In genomic region chr19:15502315-15502984, GRCm38 (mm10) we compare ENCODE assay signal across 28 mouse cellular contexts.
DNase-seq lines count a peak whose midpoint lies in the region; ATAC-seq lines count a peak whose summit lies in the region.
"Had no signal": no experiment of that assay in that cellular context is flagged by ENCODE, and none has a peak within 500 bp of the region (broad histone marks: within the 10 kb centered on the region; RNA-seq: fewer than 3 reads in every experiment).

No protein-coding gene starts in this region.

- H3K27me3 ChIP-seq in hindbrain, embryonic 14.5 days (ENCODE audit: control insufficient read depth, insufficient read depth, low read length): no peaks in the 10 kb centered on the region
- H3K27me3 ChIP-seq in hindbrain, embryonic 11.5 days (ENCODE audit: control insufficient read depth, insufficient read depth, low read length): no peaks in the 10 kb centered on the region
- peaks cover 17% of the 10 kb centered on the region for H3K27me3 ChIP-seq in forebrain, embryonic 14.5 days (replicated peaks; ENCODE audit: control insufficient read depth, insufficient read depth, low read length)
- H3K27me3 ChIP-seq: embryonic facial prominence, embryonic 12.5 days; intestine, embryonic 15.5 days; limb, embryonic 15.5 days; megakaryocyte, embryonic 14.5 days had no signal

- H3K9me3 ChIP-seq in hindbrain, embryonic 14.5 days (ENCODE audit: control insufficient read depth, low read length): no peaks in the 10 kb centered on the region
- no peaks in the 10 kb centered on the region for H3K9me3 ChIP-seq in hindbrain, embryonic 11.5 days (ENCODE audit: control insufficient read depth, low read length)
- no peaks in the 10 kb centered on the region for H3K9me3 ChIP-seq in forebrain, embryonic 14.5 days (replicated peaks; ENCODE audit: control insufficient read depth, low read length)
- H3K9me3 ChIP-seq: embryonic facial prominence, embryonic 12.5 days; intestine, embryonic 15.5 days; limb, embryonic 15.5 days; megakaryocyte, embryonic 14.5 days had no signal

- DNase-seq in hindbrain, embryonic 14.5 days (ENCODE audit: low spot score): peak; percentile 36
- no peak for DNase-seq in hindbrain, embryonic 11.5 days (ENCODE audit: low spot score)
- DNase-seq in forebrain, embryonic 14.5 days (ENCODE audit: low spot score): peak; percentile 79
- DNase-seq in forelimb bud, embryonic 11.5 days (ENCODE audit: low read depth, low spot score): peak; percentile 19
- peak; percentile 77 for DNase-seq in retina, postnatal 1 day
- DNase-seq in adrenal gland, postnatal 36 days: no peak
- no peak for DNase-seq in adrenal gland, adult 18-20 months (ENCODE audit: low spot score in 2 of 2)
- DNase-seq: adrenal gland, postnatal 10 days; cerebellum, adult 9-11 months; heart, adult 11 months; kidney, adult 8-10 months; kidney, postnatal 10 days; left cerebral cortex, postnatal 4 days; lung, embryonic 14.5 days; lung, postnatal 36 days; right cerebral cortex, adult 18-20 months; right cerebral cortex, postnatal 4 days; thymus, postnatal 25 days had no signal

- no peaks in the 10 kb centered on the region for H3K36me3 ChIP-seq in hindbrain, embryonic 14.5 days (replicated peaks; ENCODE audit: control insufficient read depth, insufficient read depth)
- H3K36me3 ChIP-seq in hindbrain, embryonic 11.5 days (ENCODE audit: control insufficient read depth, insufficient read depth, low read length): no peaks in the 10 kb centered on the region
- no peaks in the 10 kb centered on the region for H3K36me3 ChIP-seq in forebrain, embryonic 14.5 days (ENCODE audit: control insufficient read depth, insufficient read depth, low read length)
- H3K36me3 ChIP-seq: embryonic facial prominence, embryonic 12.5 days; intestine, embryonic 15.5 days; limb, embryonic 15.5 days had no signal

- H3K9ac ChIP-seq in hindbrain, embryonic 14.5 days: no peak overlapping the region
- no peak overlapping the region for H3K9ac ChIP-seq in hindbrain, embryonic 11.5 days (ENCODE audit: low read depth, low read length)
- H3K9ac ChIP-seq in forebrain, embryonic 14.5 days (ENCODE audit: low read length): no peak overlapping the region
- H3K9ac ChIP-seq: embryonic facial prominence, embryonic 12.5 days; intestine, embryonic 15.5 days; limb, embryonic 15.5 days; liver, embryonic 14.5 days; lung, embryonic 14.5 days had no signal

- WGBS in hindbrain, embryonic 14.5 days: 29% methylated on average over 9 of the region's 9 CpGs
- 62% methylated on average over 9 of the region's 9 CpGs for WGBS in hindbrain, embryonic 11.5 days
- WGBS in forebrain, embryonic 14.5 days: 6% methylated on average over 9 of the region's 9 CpGs

- 0 out of 2 replicates have a peak, but pooled peaks cover 9% of the 10 kb centered on the region for H3K4me1 ChIP-seq in hindbrain, embryonic 14.5 days (replicated peaks; ENCODE audit: control insufficient read depth, insufficient read depth, low read length)
- no peaks in the 10 kb centered on the region for H3K4me1 ChIP-seq in hindbrain, embryonic 11.5 days (replicated peaks; ENCODE audit: control insufficient read depth, insufficient read depth, low read length)
- peaks cover 9% of the 10 kb centered on the region; the same call in 1 of the 2 replicates for H3K4me1 ChIP-seq in forebrain, embryonic 14.5 days (ENCODE audit: control insufficient read depth, insufficient read depth, low read length)
- H3K4me1 ChIP-seq: embryonic facial prominence, embryonic 12.5 days; intestine, embryonic 15.5 days; limb, embryonic 15.5 days; megakaryocyte, embryonic 14.5 days had no signal

- H3K27ac ChIP-seq in hindbrain, embryonic 14.5 days: no peak overlapping the region
- H3K27ac ChIP-seq in hindbrain, embryonic 11.5 days (ENCODE audit: low read depth, low read length): no peak overlapping the region
- H3K27ac ChIP-seq in forebrain, embryonic 14.5 days (ENCODE audit: low read depth, low read length): no peak overlapping the region
- H3K27ac ChIP-seq: embryonic facial prominence, embryonic 12.5 days; intestine, embryonic 15.5 days; left cerebral cortex, adult 2 months; limb, embryonic 15.5 days; liver, embryonic 14.5 days had no signal

- ATAC-seq in hindbrain, embryonic 14.5 days (ENCODE audit: low FRiP score): no peak
- no peak for ATAC-seq in hindbrain, embryonic 11.5 days (ENCODE audit: low FRiP score)
- peak; percentile 77 for ATAC-seq in forebrain, embryonic 14.5 days
- ATAC-seq: activated CD4-positive, CD25-positive, alpha-beta regulatory T cell, adult 4 months; intestine, embryonic 15.5 days; midbrain, embryonic 16.5 days had no signal

- no peak overlapping the region for H3K4me3 ChIP-seq in hindbrain, embryonic 14.5 days (replicated peaks; ENCODE audit: low read length)
- H3K4me3 ChIP-seq in hindbrain, embryonic 11.5 days (ENCODE audit: low read depth, low read length): no peak overlapping the region
- no peak overlapping the region for H3K4me3 ChIP-seq in forebrain, embryonic 14.5 days (ENCODE audit: low read depth, low read length)
- H3K4me3 ChIP-seq: embryonic facial prominence, embryonic 12.5 days; intestine, embryonic 15.5 days; left cerebral cortex, adult 2 months; limb, embryonic 15.5 days; megakaryocyte, embryonic 14.5 days; myocyte had no signal

- no peak overlapping the region for H3K4me2 ChIP-seq in hindbrain, embryonic 14.5 days (replicated peaks)
- no peak overlapping the region for H3K4me2 ChIP-seq in hindbrain, embryonic 11.5 days (replicated peaks; ENCODE audit: low read depth, low read length)
- no peak overlapping the region for H3K4me2 ChIP-seq in forebrain, embryonic 14.5 days (ENCODE audit: low read length)
- H3K4me2 ChIP-seq: embryonic facial prominence, embryonic 12.5 days; heart, embryonic 11.5 days; intestine, embryonic 15.5 days; limb, embryonic 15.5 days; lung, embryonic 14.5 days had no signal

Comparison
In these comparisons a context has a peak if more than half of its experiments do, and no peak if none do; other contexts are left out.
1. DNase-seq: peak in hindbrain, embryonic 14.5 days (single experiment), forebrain, embryonic 14.5 days (single experiment), forelimb bud, embryonic 11.5 days (single experiment) and retina, postnatal 1 day (single experiment); none in hindbrain, embryonic 11.5 days (single experiment), adrenal gland, postnatal 36 days (0 of 2) and adrenal gland, adult 18-20 months (0 of 2).